Mouse (Mus musculus) neutrophil, adult 5-6 weeks (primary cell): ENCODE results near the gene H1f0. TPM values are rescaled to one million over a fixed set of nuclear protein-coding genes. Genes with fewer than 3 reads are reported as not detected.

ENCODE experiments used
- ATAC-seq: fragments of 151-379, 151-347 bp; 2 replicates; pipeline ENCODE4 v1.8.0; 2017; ENCODE audit warnings: mild to moderate bottlenecking, moderate TSS enrichment; ENCODE audit not compliant: insufficient number of reproducible peaks, poor library complexity, low FRiP score, severe bottlenecking; ENCODE audit errors: extremely low read depth
- total RNA-seq: library from RNA; stranded (forward); fragments of 200-1000 nt; gene quantifications from 2 replicates; pipeline ENCODE4 v1.2.3, GENCODE M21; 2017

H1f0 gene
- total RNA-seq, 1 experiment from 2014 or later, result 6.8 TPM

DNA sequence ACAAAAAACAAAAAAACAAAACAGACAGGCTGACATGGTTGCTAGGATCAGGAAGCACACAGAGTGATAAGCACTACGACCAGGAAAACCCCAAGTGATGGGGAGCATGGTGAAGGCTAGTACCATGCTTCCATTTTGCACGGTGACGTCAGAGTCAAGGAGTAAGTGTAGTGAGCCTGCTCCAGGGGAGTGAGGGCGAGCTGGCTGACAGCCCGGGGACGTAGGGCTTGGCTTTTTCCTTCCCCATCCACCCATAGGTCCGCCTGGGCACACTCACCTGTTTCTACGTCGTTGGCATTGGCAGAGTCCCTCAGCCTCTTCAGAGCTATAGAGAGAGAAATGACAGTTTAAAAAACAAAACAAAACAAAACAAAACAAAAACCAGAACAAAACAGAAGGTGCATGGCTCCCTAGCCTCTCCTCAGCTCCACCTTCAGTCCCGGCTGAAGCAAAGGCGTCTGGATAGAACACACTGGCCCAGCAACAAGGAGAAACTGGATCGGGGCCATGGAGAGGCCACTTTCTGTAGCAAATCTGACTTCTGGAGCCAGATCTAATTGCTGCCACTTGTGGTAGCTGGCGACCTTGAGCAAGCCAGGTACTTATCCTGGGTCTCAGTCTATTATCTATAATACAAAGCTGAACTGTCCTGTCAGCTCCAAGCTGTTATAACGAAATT is 32.8 kb downstream of the H1f0 start:
- ATAC-seq, result no peak

DNA sequence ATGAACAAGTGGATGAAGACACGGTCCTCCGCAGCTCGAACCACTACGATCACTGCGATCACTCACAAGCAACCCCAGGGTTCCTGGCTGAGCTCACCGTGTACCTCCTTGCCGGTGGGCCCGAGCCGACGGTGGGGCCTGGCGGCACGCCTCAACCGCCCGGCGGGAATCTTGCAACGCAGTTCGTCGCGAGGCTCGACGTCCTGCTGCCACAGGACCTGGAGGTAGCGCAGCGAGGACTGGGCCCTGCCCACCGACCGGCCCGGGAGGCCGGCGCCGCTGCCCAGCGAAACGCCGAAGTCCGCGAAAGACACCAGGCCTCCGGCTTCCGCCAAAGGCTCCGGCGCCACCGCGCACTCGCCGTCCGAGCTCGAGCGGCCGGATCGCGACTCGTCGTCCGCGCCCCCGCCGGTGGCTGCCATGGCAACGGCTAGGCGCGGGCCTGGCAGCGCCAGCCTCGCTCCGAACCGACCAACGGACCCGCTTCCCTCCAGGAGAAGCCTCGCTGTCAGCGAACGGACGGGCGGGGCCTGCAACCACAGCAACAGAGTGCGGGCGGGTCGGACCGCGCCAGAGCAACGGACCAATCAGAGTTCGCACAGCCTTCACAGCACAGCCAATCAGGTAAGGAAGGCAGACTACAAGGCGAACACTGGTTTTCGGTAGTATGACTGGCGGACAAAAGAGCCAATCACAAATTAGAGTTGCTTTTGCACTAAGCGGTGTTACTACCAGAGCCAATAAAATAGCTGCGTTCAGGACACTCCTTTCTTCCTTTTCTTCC is 34.3 kb downstream of the H1f0 start, which contains the start of gene Ankrd54:
Ankrd54 (minus strand) TSS at position 518 of the 784 bp plus-strand sequence.
- ATAC-seq, result peak; percentile 97

DNA sequence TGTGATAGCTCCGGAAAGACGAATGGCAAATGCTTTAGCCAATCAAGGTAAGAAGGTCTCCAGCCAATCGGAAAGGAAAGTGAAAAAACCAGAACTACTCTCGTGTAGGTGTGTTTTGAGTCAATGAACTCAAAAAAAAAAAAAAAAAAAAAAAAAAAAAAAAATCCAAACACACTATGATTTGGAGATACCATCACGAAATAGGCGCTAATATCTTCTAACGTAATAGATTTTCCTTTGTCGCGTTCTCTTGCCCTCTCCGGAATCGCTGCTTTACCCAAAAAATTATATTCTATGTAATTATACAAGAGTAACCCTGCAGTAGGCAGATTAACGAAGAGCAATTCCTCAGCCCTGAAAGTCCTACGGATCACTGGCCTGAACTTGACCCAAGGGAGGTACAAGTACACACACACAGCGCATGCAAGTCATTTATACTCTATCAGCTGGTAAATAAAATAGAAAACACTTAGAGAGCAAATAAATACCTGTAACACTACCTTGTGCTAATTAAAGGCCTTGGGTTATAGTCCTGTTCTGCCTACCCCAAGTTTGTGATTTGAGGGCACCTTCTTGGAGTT is 35.0 kb downstream of the H1f0 start:
- ATAC-seq, result no peak

DNA sequence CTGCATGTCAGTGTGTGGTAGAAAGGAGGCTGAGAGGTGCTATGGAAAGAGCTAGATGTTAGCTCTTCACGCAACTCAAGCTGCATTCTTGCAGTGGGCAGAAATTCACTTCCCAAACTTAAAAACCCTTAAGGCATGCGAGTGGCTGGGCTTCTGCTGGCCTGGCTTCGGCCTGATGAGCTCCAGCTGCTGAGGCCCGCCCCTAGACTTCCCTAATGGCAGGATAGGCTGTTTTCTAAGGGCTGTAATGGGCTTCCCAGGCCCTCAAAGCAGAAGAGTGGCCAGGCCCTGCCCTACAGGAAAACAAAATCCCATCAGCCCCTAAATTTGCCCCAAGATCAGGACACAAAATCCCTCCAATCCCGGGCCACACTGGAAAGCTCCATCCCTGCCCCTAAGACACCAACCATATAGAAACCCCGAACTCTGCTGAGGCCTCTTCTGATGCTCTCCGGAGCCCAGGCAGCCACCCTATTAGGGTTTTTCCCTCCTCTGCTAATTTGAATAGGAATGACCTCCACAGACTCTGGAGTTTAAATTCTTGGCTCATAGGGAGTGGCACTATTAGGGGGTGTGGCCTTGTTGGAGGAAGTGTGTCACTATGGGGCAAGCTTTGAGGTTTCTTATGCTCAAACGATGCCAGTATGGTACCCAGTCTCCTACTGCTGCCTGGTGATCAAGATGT is 37.0 kb downstream of the H1f0 start:
- ATAC-seq, result no peak

DNA sequence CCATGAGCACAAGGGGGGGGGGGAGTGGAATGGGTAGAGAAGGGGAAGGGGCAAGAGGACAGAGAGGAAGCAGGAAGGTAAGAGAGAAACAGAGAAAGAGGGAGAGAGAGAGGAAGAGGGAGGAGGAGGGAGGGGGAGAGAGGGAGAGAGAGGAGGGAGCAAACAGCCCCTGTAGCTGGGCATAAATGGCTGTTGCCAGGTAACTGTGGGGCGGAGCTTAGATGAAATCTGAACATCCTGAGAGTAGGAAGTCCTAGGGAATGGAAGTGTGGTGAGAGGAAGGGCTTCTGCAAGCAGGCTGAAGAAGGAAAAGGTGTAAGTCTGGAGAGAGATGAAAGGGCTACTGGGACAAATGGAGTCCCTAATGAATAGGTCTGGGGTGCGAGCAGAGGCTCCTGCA is 38.0 kb downstream of the H1f0 start:
- no peak for ATAC-seq

DNA sequence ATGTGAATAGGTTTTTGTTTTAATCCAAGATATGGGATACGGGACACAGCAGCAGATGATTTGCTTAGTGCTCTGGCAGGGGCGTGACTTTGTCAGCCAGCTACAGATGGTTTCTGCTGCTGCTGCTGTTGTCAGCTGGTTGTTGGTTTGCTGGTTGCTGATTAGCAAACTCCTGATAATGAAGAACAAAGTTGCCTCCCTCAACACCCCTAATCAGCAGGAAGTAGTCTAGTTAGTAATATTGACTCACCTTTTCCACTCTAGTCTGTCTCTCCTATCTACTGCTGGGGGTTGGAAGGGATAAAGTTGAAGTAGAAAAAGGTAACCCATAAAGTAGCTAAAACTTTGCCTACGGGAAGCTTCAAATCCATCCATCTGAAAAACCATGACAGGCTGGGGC is 39.4 kb downstream of the H1f0 start:
- ATAC-seq, result no peak

DNA sequence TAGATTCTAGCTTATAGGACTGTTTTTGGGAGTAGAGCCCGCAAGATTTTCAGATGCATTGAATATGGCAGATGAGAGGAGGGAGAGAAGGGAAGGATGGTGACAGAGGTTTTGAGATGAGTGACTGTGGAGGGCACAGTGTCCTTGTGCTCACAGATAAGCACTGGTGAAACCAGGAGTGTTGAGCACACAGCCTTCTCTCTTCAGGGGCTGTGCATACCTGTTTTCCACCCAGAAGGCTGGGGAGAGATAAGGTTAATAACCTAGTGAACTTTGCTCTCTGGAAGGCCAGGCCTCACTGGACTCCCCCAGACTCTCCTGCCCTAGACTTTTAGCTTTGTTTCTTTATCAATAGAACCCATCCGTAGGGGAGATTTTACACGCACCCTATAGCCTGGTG is 40.2 kb downstream of the H1f0 start:
- no peak for ATAC-seq

DNA sequence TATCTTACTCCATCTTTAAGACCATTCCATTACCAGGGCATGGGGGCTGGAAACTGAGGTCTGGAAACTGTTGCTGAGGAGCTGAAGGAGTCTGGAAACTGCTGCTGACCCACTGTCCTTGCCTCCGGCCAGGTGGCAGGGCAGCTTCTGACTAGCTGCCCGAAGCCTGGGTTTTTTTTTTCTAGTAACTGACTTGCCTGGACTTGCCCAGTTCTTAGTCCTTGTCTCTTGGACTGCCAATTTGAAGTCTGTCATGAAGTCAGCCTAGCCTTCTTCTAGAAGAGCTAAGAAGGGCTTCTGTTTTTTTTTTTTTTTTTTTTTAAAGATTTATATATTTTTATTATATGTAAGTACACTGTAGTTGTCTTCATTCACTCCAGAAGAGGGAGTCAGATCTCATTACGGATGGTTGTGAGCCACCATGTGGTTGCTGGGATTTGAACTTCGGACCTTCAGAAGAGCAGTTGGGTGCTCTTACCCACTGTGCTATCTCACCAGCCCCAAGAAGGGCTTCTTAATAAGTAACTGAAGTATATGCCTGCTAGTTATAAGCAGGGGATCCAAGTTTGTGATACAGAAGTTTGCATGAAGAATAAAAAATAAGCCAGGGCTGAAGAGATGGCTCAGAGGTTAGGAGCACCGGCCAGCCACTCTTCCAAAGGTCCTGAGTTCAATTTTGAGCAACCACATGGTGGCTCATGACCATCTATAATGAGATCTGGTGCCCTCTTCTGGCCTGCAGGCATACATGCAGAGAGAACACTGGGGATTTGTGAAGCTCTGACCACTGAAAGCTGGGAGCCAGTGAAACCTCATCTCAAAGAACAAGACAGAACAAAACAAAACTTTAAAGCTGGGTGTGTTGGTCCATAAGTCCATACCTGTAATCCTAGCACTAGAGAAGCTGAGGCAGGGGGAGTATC is 43.1 kb downstream of the H1f0 start:
- no peak for ATAC-seq

DNA sequence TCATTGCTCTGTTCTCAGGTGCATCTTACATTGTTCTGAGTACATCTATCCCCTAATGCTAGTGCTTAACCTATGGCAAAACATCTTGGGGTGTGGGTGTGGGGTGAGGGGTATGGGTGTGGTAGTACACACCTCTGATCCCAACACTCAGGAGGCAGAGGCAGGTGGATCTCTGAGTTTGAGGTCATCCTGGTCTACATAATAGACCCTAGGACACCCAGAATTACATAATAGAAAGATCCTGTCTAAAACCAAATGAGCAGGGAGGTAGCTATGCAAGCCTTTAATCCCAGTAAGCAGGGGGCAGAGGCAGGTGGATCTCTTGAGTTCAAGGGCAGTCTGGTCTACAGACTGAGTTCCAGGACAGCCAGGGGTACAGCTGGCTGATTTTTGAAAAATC is 45.5 kb downstream of the H1f0 start:
- ATAC-seq, result no peak

DNA sequence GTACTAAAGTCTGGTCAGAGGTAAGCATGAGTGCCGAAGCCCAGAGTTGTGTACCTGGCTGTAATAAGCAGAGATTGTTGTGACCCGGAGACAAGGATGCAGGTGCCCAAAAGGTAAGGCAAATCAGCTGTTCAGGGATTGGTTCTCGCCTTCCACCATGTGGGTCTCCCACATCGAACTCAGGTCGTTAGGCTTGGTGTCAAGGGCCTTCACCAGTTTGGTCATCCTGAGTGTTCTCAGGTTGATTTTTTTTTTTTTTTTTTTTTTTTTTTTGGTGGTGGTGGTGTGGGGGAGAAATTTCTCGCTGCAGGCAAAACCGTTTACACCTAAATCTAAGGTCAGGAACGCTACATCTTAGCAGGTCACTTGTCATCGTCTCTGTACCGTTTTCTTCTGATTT is 46.2 kb downstream of the H1f0 start:
- no peak for ATAC-seq

DNA sequence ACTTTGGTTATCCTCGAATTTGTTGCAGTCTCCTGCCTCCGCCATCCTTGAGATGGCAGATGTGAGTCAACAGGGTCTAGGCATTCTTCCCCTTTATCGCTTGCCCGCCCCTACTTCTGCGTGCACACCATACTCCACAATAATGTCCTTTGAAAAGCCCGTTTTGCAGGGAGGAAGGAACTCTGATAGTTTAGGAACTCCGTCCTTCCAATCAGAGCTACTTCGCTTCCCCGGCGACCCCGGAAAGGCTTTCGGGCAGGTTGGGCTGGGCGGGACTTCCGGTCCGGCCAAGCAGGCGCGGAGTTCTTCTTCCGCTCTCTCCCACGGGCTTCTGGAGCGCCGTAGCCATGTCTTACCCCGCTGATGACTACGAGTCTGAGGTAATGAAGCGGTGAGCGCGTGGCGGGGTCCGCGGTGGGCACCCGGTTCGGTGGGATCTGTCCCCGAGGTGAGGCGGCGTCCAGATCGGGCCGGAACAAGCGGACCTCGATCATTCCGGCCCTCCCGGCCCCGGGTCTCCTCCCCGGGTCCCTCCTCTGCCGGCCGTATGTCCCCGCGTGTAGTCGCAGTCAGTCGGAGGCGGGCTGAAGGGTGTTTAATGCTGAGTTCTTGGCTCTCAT is 46.8 kb downstream of the H1f0 start, which contains the start of gene Eif3l:
Eif3l (plus strand) TSS at position 267 of the 620 bp plus-strand sequence.
- peak; percentile 77 for ATAC-seq

DNA sequence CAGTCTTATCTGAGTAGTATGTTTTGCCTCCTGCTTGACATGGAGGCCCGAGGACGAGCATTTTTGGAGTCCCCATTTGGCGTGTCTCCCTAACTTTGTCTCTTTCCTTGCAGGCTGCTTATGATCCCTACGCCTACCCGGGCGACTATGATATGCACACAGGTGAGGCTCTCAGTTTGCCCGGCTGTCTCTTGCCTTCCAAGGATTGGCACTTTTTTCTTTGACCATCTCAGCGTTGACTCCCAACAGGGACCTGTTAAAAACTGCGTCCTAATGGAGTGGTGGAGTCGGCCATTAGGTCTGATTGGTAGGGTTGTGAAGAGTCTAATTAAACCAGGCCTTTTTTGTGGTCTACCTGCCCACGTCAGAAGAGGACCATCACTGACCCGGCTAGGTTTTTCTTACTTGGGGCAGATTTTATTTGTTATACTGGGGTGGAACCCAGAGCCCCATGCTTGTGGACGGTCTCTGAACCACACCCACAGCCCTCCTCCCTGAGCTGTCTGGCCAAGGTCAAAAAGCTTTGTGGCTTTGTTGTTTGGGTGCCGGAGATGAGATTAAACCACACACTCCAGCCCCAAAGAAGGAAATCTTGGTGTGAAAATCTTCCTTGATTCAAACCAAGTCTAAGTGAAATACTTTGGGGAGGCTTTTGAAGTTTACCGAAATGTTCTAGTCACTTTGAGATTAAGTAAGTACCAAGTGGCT is 47.6 kb downstream of the H1f0 start:
- ATAC-seq, result no peak

DNA sequence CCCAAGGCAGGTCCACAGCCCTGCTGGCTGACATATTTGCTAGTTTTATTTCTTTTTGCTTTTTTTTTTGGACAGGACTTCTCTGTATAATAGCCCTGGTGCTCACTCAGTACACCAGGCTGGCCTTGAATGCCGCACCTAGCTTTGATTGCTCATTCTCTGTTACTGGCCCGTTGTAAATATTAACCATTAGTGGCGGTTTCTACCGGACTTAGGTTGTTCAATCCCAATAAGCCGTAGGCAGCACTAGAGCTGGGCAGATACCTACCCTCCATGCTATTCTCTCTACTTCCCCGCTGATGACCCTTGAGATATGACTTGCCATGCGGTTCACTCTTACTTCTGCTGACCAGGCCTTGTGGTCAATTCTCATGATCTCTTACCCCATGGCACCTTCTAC is 51.3 kb downstream of the H1f0 start:
- ATAC-seq, result no peak

Other genes starting within 250 kb of the H1f0 start
- 5.0 and 7.2 TPM in 2 replicates for gene Card10, start 225.4 kb upstream of the H1f0 start, total RNA-seq
- gene Cdc42ep1, start 185.8 kb upstream of the H1f0 start, total RNA-seq, result not detected in 2 replicates
- gene Lgals2, start 172.9 kb upstream of the H1f0 start, total RNA-seq, result not detected in 2 replicates
- gene Gga1, start 151.3 kb upstream of the H1f0 start, total RNA-seq, result 37.2 and 39.5 TPM in 2 replicates
- 1.0 and 2.3 TPM in 2 replicates for gene Gm49510, start 128.8 kb upstream of the H1f0 start, total RNA-seq
- 31.8 and 39.0 TPM in 2 replicates for gene Sh3bp1, start 128.7 kb upstream of the H1f0 start, total RNA-seq
- gene Pdxp, start 114.5 kb upstream of the H1f0 start, total RNA-seq, result 2.1 and 3.7 TPM in 2 replicates
- gene Lgals1, start 101.7 kb upstream of the H1f0 start, total RNA-seq, result 31.7 and 43.2 TPM in 2 replicates
- gene Nol12, start 93.5 kb upstream of the H1f0 start, total RNA-seq, result 18.9 and 22.6 TPM in 2 replicates
- 37.2 and 41.9 TPM in 2 replicates for gene Triobp, start 80.7 kb upstream of the H1f0 start, total RNA-seq
- not detected in 2 replicates for gene Galr3, start 13.4 kb downstream of the H1f0 start, total RNA-seq
- gene Ankrd54, start 34.4 kb downstream of the H1f0 start, total RNA-seq, result 19.2 and 22.6 TPM in 2 replicates
- 97.7 and 106 TPM in 2 replicates for gene Eif3l, start 46.7 kb downstream of the H1f0 start, total RNA-seq
- 31.8 and 32.7 TPM in 2 replicates for gene Micall1, start 80.4 kb downstream of the H1f0 start, total RNA-seq
- gene Polr2f, start 112.6 kb downstream of the H1f0 start, total RNA-seq, result 27.9 and 42.8 TPM in 2 replicates
- gene 1700088E04Rik, start 112.8 kb downstream of the H1f0 start, total RNA-seq, result 0.12 and 0.49 TPM in 2 replicates
- not detected in 2 replicates for gene Sox10, start 136.8 kb downstream of the H1f0 start, total RNA-seq
- gene Pick1, start 200.7 kb downstream of the H1f0 start, total RNA-seq, result 16.1 and 16.2 TPM in 2 replicates
- gene Gm49486, start 200.9 kb downstream of the H1f0 start, total RNA-seq, result 1.0 and 1.1 TPM in 2 replicates
- gene Slc16a8, start 226.3 kb downstream of the H1f0 start, total RNA-seq, result not detected in 2 replicates